Mouse (Mus musculus): ENCODE measurements at regions not wholly inside any gene's neighbourhood (a gene's known extent, or its start where the extent isn't known, plus 50 kb on each side); places are given as distances from the start of the nearest gene placed in this dataset.

DNA sequence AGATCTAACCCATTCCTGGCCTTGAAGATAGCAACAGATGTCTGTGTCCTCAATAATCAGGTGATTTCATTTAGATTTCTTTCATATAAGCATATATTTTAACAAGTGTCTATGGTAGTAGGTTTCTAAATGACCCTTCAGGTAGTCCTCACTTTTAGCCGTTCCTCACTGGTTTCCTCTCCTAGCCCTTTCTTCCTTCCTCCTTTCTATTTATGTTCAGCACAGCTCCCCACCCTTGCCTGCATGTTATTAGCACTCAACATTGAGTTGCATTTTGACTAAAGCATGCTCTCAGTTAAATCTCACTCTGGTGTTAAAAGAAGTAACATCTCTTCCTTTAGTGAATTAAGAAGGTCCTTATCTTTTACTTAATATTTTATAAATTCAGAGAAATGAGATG lies 1376.8 kb upstream of the Slc10a2 start:
- Histone ChIP-seq H3K36me3 (ENCODE audit: insufficient read depth, low read length) (no peaks in the 10 kb centered on the region), H3K27me3 (ENCODE audit: insufficient read depth, low read length) (no peaks in the 10 kb centered on the region), H3K9ac (replicated peaks; ENCODE audit: low read length, poor library complexity, severe bottlenecking) (no peak overlapping the region), H3K27ac (ENCODE audit: low read depth, low read length) (no peak overlapping the region), H3K4me1 (ENCODE audit: insufficient read depth, low read length) (no peaks in the 10 kb centered on the region), H3K4me2 (ENCODE audit: low read depth, low read length, poor library complexity, severe bottlenecking) (no peak overlapping the region), H3K9me3 (ENCODE audit: low read length) (no peaks in the 10 kb centered on the region), H3K4me3 (ENCODE audit: low read depth, low read length) (no peak overlapping the region)
- WGBS, result 89% methylated on average over 1 of the region's 1 CpGs
- TF ChIP-seq CTCF (IDR thresholded peaks at IDR 0.05), result no peak
- DNase-seq (ENCODE audit: low spot score), result no peak
- ATAC-seq (ENCODE audit: low FRiP score), result no peak

DNA sequence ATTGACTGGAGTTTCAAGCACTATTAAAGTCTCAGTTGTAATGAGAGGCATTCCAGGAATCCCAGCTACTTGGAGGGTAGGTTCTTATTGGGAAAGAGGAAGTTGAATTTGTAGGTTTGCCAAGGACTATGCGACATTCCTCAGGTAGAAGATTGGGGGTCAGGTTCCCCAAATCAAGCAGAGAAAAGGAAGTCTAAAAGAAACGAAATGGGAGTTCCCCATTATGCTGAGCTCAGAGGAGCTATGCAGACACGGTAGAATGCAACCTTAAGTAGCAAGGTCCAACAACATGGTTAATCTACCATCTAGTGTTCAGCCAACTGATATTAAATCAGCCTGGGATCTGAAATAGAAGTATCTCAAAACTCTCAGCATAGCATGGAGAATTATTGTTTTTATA lies 1365.9 kb upstream of the Slc10a2 start:
- WGBS, result 87% methylated on average over 3 of the region's 3 CpGs
- DNase-seq (ENCODE audit: low spot score) (no peak), ATAC-seq (ENCODE audit: low FRiP score) (no peak)
- H3K4me3 ChIP-seq (ENCODE audit: low read depth, low read length), result no peak overlapping the region
- no peaks in the 10 kb centered on the region for H3K27me3 ChIP-seq (ENCODE audit: insufficient read depth, low read length)
- TF ChIP-seq CTCF (IDR thresholded peaks at IDR 0.05), result no peak
- H3K27ac ChIP-seq (ENCODE audit: low read depth, low read length), result no peak overlapping the region
- H3K4me1 ChIP-seq (ENCODE audit: insufficient read depth, low read length), result no peaks in the 10 kb centered on the region
- H3K36me3 ChIP-seq (ENCODE audit: insufficient read depth, low read length), result no peaks in the 10 kb centered on the region
- no peaks in the 10 kb centered on the region for H3K9me3 ChIP-seq (ENCODE audit: low read length)
- no peak overlapping the region for H3K9ac ChIP-seq (replicated peaks; ENCODE audit: low read length, poor library complexity, severe bottlenecking)
- H3K4me2 ChIP-seq (ENCODE audit: low read depth, low read length, poor library complexity, severe bottlenecking), result no peak overlapping the region

- H3K36me3 ChIP-seq (ENCODE audit: insufficient read depth, low read length), result no peaks in the 10 kb centered on the region
- no peak overlapping the region for H3K4me3 ChIP-seq (ENCODE audit: low read depth, low read length)
- no peak overlapping the region for H3K27ac ChIP-seq (ENCODE audit: low read depth, low read length)
- no peaks in the 10 kb centered on the region for H3K27me3 ChIP-seq (ENCODE audit: insufficient read depth, low read length)
- H3K9me3 ChIP-seq (ENCODE audit: low read length), result no peaks in the 10 kb centered on the region
- WGBS, result 36% methylated on average over 3 of the region's 3 CpGs
- no peak overlapping the region for H3K9ac ChIP-seq (replicated peaks; ENCODE audit: low read length, poor library complexity, severe bottlenecking)
- H3K4me1 ChIP-seq (ENCODE audit: insufficient read depth, low read length), result no peaks in the 10 kb centered on the region
- no peak for ATAC-seq (ENCODE audit: low FRiP score)
- DNase-seq (ENCODE audit: low spot score), result no peak
- no peak for TF ChIP-seq CTCF (IDR thresholded peaks at IDR 0.05)
- no peak overlapping the region for H3K4me2 ChIP-seq (ENCODE audit: low read depth, low read length, poor library complexity, severe bottlenecking)
Observed at GRCm38 (mm10) chr8:6456553-6457180, 1351.5 kb upstream of the Slc10a2 start.

- Histone ChIP-seq H3K4me2 (ENCODE audit: low read depth, low read length, poor library complexity, severe bottlenecking) (no peak overlapping the region), H3K4me3 (ENCODE audit: low read depth, low read length) (no peak overlapping the region), H3K9me3 (ENCODE audit: low read length) (no peaks in the 10 kb centered on the region), H3K4me1 (ENCODE audit: insufficient read depth, low read length) (no peaks in the 10 kb centered on the region), H3K27ac (ENCODE audit: low read depth, low read length) (no peak overlapping the region), H3K27me3 (ENCODE audit: insufficient read depth, low read length) (no peaks in the 10 kb centered on the region), H3K9ac (replicated peaks; ENCODE audit: low read length, poor library complexity, severe bottlenecking) (no peak overlapping the region), H3K36me3 (ENCODE audit: insufficient read depth, low read length) (no peaks in the 10 kb centered on the region)
- TF ChIP-seq CTCF (IDR thresholded peaks at IDR 0.05), result no peak
- DNase-seq (ENCODE audit: low spot score) (no peak), ATAC-seq (ENCODE audit: low FRiP score) (no peak)
- 63% methylated on average over 6 of the region's 6 CpGs for WGBS
Observed at GRCm38 (mm10) chr8:6448301-6448700, 1343.2 kb upstream of the Slc10a2 start.

DNA sequence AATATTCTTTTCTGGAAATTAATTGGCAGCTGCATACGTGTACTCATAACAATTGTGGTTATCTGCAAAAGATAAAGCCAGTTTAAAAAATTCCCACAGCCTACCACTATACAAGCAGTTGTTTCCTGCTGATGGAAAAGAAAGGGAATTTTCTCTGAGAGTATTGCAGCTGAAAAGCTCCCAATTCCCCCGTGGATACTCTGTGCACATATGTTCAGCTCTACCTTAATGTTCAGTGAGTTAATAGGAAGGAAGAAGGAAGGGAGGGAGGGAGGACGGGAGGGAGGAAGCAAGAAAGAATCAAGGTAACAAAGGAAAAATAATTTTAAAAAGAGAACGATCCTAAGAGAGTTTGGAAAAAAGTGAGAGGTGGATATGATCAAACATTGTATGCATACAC lies 1333.9 kb upstream of the Slc10a2 start:
- Histone ChIP-seq H3K27me3 (ENCODE audit: insufficient read depth, low read length) (no peaks in the 10 kb centered on the region), H3K9me3 (ENCODE audit: low read length) (no peaks in the 10 kb centered on the region), H3K36me3 (ENCODE audit: insufficient read depth, low read length) (no peaks in the 10 kb centered on the region), H3K9ac (replicated peaks; ENCODE audit: low read length, poor library complexity, severe bottlenecking) (no peak overlapping the region), H3K4me1 (ENCODE audit: insufficient read depth, low read length) (no peaks in the 10 kb centered on the region), H3K27ac (ENCODE audit: low read depth, low read length) (no peak overlapping the region), H3K4me3 (ENCODE audit: low read depth, low read length) (no peak overlapping the region), H3K4me2 (ENCODE audit: low read depth, low read length, poor library complexity, severe bottlenecking) (no peak overlapping the region)
- DNase-seq (ENCODE audit: low spot score) (peak; percentile 38), ATAC-seq (ENCODE audit: low FRiP score) (no peak)
- 56% methylated on average over 4 of the region's 4 CpGs for WGBS
- no peak for TF ChIP-seq CTCF (IDR thresholded peaks at IDR 0.05)

All from midbrain, postnatal 0 days (tissue).